Mouse (Mus musculus) limb, embryonic 10.5 days (tissue): Measurements from ENCODE around the gene Fstl3. TPM values are rescaled to one million over a fixed set of nuclear protein-coding genes. Genes with fewer than 3 reads are reported as not detected.
A peak's percentile ranks its signal among the peaks of the same experiment; 100 is the strongest.

Source experiments
- DNase-seq: peaks from one replicate; pipeline ENCODE4 v3.0.0-alpha.2; 2017; ENCODE audit warnings: low spot score
- H3K27ac ChIP-seq: fragments of 300-500 bp; sonication (generic); 2 replicates; pipeline ENCODE4 v1.5.1; 2016; ENCODE audit warnings: mild to moderate bottlenecking
- H3K27me3 ChIP-seq: fragments of 300-500 bp; sonication (generic); 2 replicates; pipeline ENCODE4 v1.6.1; 2016; ENCODE audit warnings: low read depth, mild to moderate bottlenecking; ENCODE audit not compliant: poor library complexity, severe bottlenecking
- H3K36me3 ChIP-seq: fragments of 300-500 bp; sonication (generic); 2 replicates; pipeline ENCODE4 v1.6.1; 2016; ENCODE audit warnings: mild to moderate bottlenecking, moderate library complexity
- H3K4me1 ChIP-seq: fragments of 300-500 bp; sonication (generic); 2 replicates; pipeline ENCODE4 v1.6.1; 2016
- H3K4me3 ChIP-seq: fragments of 300-500 bp; sonication (generic); 2 replicates; pipeline ENCODE4 v1.5.1; 2016; ENCODE audit warnings: mild to moderate bottlenecking, moderate library complexity
- H3K9me3 ChIP-seq: fragments of 300-500 bp; sonication (generic); replicated peaks from 2 replicates; pipeline ENCODE4 v1.6.1; 2016; ENCODE audit warnings: mild to moderate bottlenecking
- WGBS: fragments of 180-500 bp; shearing (Covaris S2); methylation state at CpG from one replicate; pipeline ENCODE4 v1.1.7; 2016; 5-methylcytosine and 5-hydroxymethylcytosine counted together
- polyA plus RNA-seq: library from polyadenylated mRNA; unstranded; fragments of >200 nt; fragmentation: Nextera tagmentation; extraction: Ambion mirVana; gene quantifications from 2 replicates; pipeline ENCODE4 v1.2.1, GENCODE M21; 2016

Fstl3 gene
- polyA plus RNA-seq, 1 experiment from 2014 or later: 1.8 TPM

- no peaks in the 10 kb centered on the region for H3K27me3 ChIP-seq
- H3K27ac ChIP-seq: no peak overlapping the region; the same call in 1 of the 2 replicates
- H3K4me1 ChIP-seq: peaks cover 5% of the 10 kb centered on the region
- no peak overlapping the region for H3K4me3 ChIP-seq
- H3K9me3 ChIP-seq: no peaks in the 10 kb centered on the region
- peak; percentile 92 for DNase-seq
- WGBS: 32% methylated on average over 15 of the region's 15 CpGs
- peaks cover 80% of the 10 kb centered on the region for H3K36me3 ChIP-seq
Measured at GRCm38 (mm10) chr10:79811736-79812637, 34.9 kb downstream of the Fstl3 start.

GRCm38 (mm10) chr10:79814271-79814842 lies 37.3 kb downstream of the Fstl3 start:
- H3K27me3 ChIP-seq: no peaks in the 10 kb centered on the region
- H3K9me3 ChIP-seq: no peaks in the 10 kb centered on the region
- DNase-seq: no peak
- 86% methylated on average over 5 of the region's 5 CpGs for WGBS
- no peak overlapping the region for H3K27ac ChIP-seq
- H3K4me1 ChIP-seq: no peaks in the 10 kb centered on the region
- no peak overlapping the region for H3K4me3 ChIP-seq
- peaks cover 78% of the 10 kb centered on the region for H3K36me3 ChIP-seq

- 93% methylated on average over 12 of the region's 12 CpGs for WGBS
- no peak for DNase-seq
- H3K27me3 ChIP-seq: no peaks in the 10 kb centered on the region
Measured at GRCm38 (mm10) chr10:79815671-79816494, 38.8 kb downstream of the Fstl3 start.

GRCm38 (mm10) chr10:79817111-79817510 lies 40.0 kb downstream of the Fstl3 start:
- Histone ChIP-seq H3K27ac (no peak overlapping the region), H3K36me3 (peaks cover 69% of the 10 kb centered on the region), H3K27me3 (no peaks in the 10 kb centered on the region), H3K4me3 (no peak overlapping the region), H3K4me1 (peaks cover 10% of the 10 kb centered on the region), H3K9me3 (no peaks in the 10 kb centered on the region)
- WGBS: 74% methylated on average over 2 of the region's 2 CpGs
- no peak for DNase-seq

More at GRCm38 (mm10) chr10:79815671-79816494, 38.8 kb downstream of the Fstl3 start:
- Histone ChIP-seq H3K36me3 (peaks cover 79% of the 10 kb centered on the region), H3K4me3 (no peak overlapping the region), H3K9me3 (no peaks in the 10 kb centered on the region), H3K27ac (0 out of 2 replicates have a peak overlapping the region, but pooled peaks have one; percentile 5), H3K4me1 (peaks cover 7% of the 10 kb centered on the region; the same call in 1 of the 2 replicates)

GRCm38 (mm10) chr10:79818225-79818624 lies 41.2 kb downstream of the Fstl3 start:
- no peak overlapping the region for H3K27ac ChIP-seq
- no peak overlapping the region for H3K4me3 ChIP-seq
- peaks cover 21% of the 10 kb centered on the region for H3K4me1 ChIP-seq
- WGBS: 82% methylated on average over 4 of the region's 4 CpGs
- peaks cover 59% of the 10 kb centered on the region for H3K36me3 ChIP-seq
- H3K27me3 ChIP-seq: no peaks in the 10 kb centered on the region
- no peak for DNase-seq
- no peaks in the 10 kb centered on the region for H3K9me3 ChIP-seq

- H3K36me3 ChIP-seq: peaks cover 59% of the 10 kb centered on the region
- peak overlapping the region; percentile 27; the same call in 1 of the 2 replicates for H3K27ac ChIP-seq
- no peak for DNase-seq
- H3K4me3 ChIP-seq: no peak overlapping the region
- H3K9me3 ChIP-seq: no peaks in the 10 kb centered on the region
- 91% methylated on average over 17 of the region's 17 CpGs for WGBS
- peaks cover 21% of the 10 kb centered on the region for H3K4me1 ChIP-seq
- H3K27me3 ChIP-seq: no peaks in the 10 kb centered on the region
Measured at GRCm38 (mm10) chr10:79819606-79820005, 42.5 kb downstream of the Fstl3 start.

GRCm38 (mm10) chr10:79820277-79820676 lies 43.2 kb downstream of the Fstl3 start:
- H3K4me1 ChIP-seq: peaks cover 21% of the 10 kb centered on the region
- 74% methylated on average over 8 of the region's 8 CpGs for WGBS
- no peak overlapping the region for H3K4me3 ChIP-seq
- no peaks in the 10 kb centered on the region for H3K9me3 ChIP-seq
- peaks cover 56% of the 10 kb centered on the region for H3K36me3 ChIP-seq
- no peak overlapping the region for H3K27ac ChIP-seq
- H3K27me3 ChIP-seq: no peaks in the 10 kb centered on the region
- DNase-seq: no peak

GRCm38 (mm10) chr10:79820782-79821181 lies 43.7 kb downstream of the Fstl3 start, which contains the start of gene Misp:
Gene Misp (plus strand): TSS chr10:79820989.
- Histone ChIP-seq H3K4me3 (no peak within 1 kb of the TSS), H3K27ac (no peak within 1 kb of the TSS), H3K36me3 (peaks cover 51% of the 10 kb centered on the region), H3K27me3 (no peaks in the 10 kb centered on the region), H3K9me3 (no peaks in the 10 kb centered on the region), H3K4me1 (peaks cover 21% of the 10 kb centered on the region)
- 62% methylated on average over 11 of the region's 11 CpGs for WGBS
- DNase-seq: no peak

- WGBS: 89% methylated on average over 12 of the region's 12 CpGs
- H3K27ac ChIP-seq: no peak overlapping the region
Measured at GRCm38 (mm10) chr10:79821731-79822130, 44.7 kb downstream of the Fstl3 start.

GRCm38 (mm10) chr10:79822372-79822771 lies 45.3 kb downstream of the Fstl3 start:
- Histone ChIP-seq H3K36me3 (peaks cover 35% of the 10 kb centered on the region), H3K4me3 (peak overlapping the region; percentile 15; the same call in 1 of the 2 replicates), H3K27me3 (no peaks in the 10 kb centered on the region), H3K27ac (peak overlapping the region; percentile 57; the same call in 1 of the 2 replicates), H3K9me3 (no peaks in the 10 kb centered on the region), H3K4me1 (peaks cover 21% of the 10 kb centered on the region)
- DNase-seq: no peak
- WGBS: 36% methylated on average over 17 of the region's 17 CpGs

More at GRCm38 (mm10) chr10:79821731-79822130, 44.7 kb downstream of the Fstl3 start:
- no peak for DNase-seq
- Histone ChIP-seq H3K4me3 (no peak overlapping the region), H3K36me3 (peaks cover 41% of the 10 kb centered on the region), H3K9me3 (no peaks in the 10 kb centered on the region), H3K4me1 (peaks cover 21% of the 10 kb centered on the region), H3K27me3 (no peaks in the 10 kb centered on the region)

GRCm38 (mm10) chr10:79823011-79823410 lies 45.9 kb downstream of the Fstl3 start:
- no peak overlapping the region for H3K27ac ChIP-seq
- peaks cover 30% of the 10 kb centered on the region for H3K36me3 ChIP-seq
- DNase-seq: no peak
- 73% methylated on average over 6 of the region's 6 CpGs for WGBS
- no peak overlapping the region for H3K4me3 ChIP-seq
- no peaks in the 10 kb centered on the region for H3K27me3 ChIP-seq
- H3K4me1 ChIP-seq: peaks cover 21% of the 10 kb centered on the region
- no peaks in the 10 kb centered on the region for H3K9me3 ChIP-seq

- Histone ChIP-seq H3K27me3 (no peaks in the 10 kb centered on the region), H3K4me3 (no peak overlapping the region), H3K4me1 (peaks cover 21% of the 10 kb centered on the region), H3K27ac (no peak overlapping the region), H3K9me3 (no peaks in the 10 kb centered on the region), H3K36me3 (peaks cover 16% of the 10 kb centered on the region)
- WGBS: 78% methylated on average over 6 of the region's 6 CpGs
- DNase-seq: no peak
Measured at GRCm38 (mm10) chr10:79824413-79824812, 47.3 kb downstream of the Fstl3 start.
